Mouse (Mus musculus) heart, postnatal 0 days (tissue): ENCODE measurements around the gene Efr3b.

Experiments used
- CTCF ChIP-seq: IDR thresholded peaks from 2 replicates; pipeline ENCODE4 v1.5.1; 2016; ENCODE audit warnings: antibody characterized with exemption, control low read depth, low read depth
- EP300 ChIP-seq: IDR thresholded peaks from 2 replicates; pipeline ENCODE4 v1.6.1; 2016; ENCODE audit warnings: antibody characterized with exemption, low read depth

- TF ChIP-seq CTCF (peak; percentile 84), EP300 (no peak)
Measured at GRCm38 (mm10) chr12:3926127-3926526, 112.6 kb downstream of the Efr3b start.
